Mouse (Mus musculus) frontal cortex, postnatal 14 days (tissue): Measurements from ENCODE around the gene Slc26a9.
A peak's percentile ranks its signal among the peaks of the same experiment; 100 is the strongest.

Experiments used
- DNase-seq, 2 experiments: peaks; one replicate each; pipeline ENCODE4 v3.0.0; 2022; ENCODE audit warnings: low spot score in 2 of 2

The Slc26a9 gene

DNA sequence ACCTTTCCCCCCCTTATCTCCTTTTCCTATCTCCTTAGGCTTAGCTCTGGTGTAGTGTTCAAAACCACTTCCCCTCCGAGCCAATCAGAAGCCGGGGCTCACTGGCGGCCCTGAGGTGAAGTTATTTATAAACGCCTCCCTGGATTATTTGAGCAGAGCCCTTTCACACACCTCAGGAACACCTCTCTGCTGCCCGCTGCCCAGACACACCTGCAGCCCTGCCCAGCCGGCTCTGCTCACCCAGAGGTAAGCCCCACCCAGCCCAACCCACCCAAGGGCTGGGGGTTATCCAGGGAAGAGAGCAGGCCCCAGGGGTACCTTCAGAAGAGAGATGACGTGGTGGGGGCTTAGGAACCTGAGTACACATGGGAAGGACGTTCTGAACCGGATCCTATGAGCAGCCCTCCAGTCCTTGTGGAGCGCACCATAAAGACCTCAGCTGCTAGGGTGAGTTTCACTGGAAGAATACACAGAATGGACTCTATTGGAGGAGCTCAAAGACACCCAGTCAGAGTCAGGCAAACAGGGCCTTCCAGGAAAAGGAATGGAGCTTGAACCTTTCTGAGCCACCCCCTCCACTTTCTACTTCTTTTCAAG is at the start of gene Slc26a9:
Gene Slc26a9 (plus strand): TSS at position 155 of the 597 bp plus-strand sequence.
- no peak for DNase-seq

GRCm38 (mm10) chr1:131695308-131695707 is 48.5 kb upstream of the Slc26a9 start:
- no peak for DNase-seq

DNA sequence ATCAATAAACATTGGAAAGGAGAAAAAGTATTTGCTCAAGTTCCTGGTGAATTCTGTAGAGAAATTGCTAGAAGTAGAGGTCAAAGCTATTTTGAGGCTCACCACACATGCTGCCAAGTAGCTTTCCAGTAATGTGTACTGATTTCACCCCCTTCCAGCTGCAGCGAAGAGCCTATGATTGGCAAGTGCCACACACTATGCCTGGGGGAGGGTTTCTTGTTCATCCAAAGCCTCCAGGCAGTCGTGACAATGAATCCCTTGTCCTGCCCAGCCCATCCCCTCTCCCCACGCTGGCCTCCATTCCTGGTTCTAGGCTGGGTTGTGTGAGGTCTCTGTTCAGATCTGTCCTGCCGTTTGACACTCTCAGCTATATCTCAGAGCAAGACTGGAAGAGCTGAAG is 47.5 kb upstream of the Slc26a9 start:
- DNase-seq = no peak

DNA sequence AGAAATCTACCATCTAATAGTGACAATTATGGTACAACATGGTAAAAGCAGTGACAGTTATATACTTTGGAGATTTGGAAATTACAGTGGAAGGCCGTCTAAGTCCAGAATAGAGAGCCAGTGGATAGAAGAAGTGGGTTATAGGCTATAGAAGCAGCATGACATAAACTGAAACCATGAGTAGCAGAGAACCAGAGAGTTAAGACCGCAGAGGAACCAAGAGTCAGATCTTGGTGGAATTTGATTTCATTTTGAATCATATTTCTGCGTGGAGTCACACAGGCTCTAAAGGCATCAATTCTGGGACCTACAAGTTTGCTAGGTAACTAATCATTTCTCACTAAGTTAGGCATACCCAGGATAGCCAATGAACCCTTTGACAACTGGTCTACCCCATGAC is 45.1 kb upstream of the Slc26a9 start:
- DNase-seq = no peak

- no peak for DNase-seq
Observed at GRCm38 (mm10) chr1:131699642-131700041, 44.2 kb upstream of the Slc26a9 start.

GRCm38 (mm10) chr1:131700447-131700846 is 43.4 kb upstream of the Slc26a9 start:
- DNase-seq = no peak

GRCm38 (mm10) chr1:131701391-131701790 is 42.4 kb upstream of the Slc26a9 start:
- no peak for DNase-seq

- no peak for DNase-seq
Observed at GRCm38 (mm10) chr1:131702094-131702766, 41.6 kb upstream of the Slc26a9 start.

DNA sequence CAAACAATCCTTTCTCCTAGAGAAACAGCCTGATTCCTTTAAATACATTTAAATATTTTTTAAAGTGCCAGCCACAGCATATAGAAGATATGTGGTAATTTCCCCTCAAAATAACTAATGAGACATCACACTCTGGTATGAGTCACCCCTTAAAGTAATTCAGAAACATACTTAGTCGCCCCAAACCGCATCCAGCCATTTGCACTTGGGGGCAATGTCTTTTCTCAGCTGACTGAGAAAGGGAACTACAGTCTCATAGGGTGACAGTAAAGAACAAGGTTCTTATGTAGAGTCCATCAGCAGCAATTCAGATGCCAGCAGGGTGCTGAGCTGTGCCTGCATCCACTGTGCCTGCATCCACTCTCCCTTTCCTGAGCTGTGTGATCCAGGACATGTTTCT is 40.3 kb upstream of the Slc26a9 start:
- DNase-seq = no peak

DNA sequence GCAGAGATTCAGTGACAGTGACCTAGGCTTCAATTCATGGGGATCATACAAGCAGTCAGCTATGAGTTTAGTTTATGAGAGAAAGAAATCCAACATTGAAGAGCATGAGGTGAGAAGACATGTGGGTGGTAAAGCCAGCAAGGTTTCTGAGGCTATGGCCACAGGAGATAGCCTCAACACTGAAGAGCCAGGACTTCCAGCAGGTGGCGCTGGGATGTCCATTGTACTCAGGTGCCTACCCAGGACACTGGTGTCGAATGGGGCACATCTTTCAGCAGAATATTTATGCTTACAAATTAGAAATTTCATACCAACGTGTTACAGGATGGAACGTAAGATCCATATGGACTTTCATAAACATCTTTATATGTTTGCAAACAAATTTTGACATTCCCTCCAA is 35.5 kb upstream of the Slc26a9 start:
- DNase-seq = no peak

DNA sequence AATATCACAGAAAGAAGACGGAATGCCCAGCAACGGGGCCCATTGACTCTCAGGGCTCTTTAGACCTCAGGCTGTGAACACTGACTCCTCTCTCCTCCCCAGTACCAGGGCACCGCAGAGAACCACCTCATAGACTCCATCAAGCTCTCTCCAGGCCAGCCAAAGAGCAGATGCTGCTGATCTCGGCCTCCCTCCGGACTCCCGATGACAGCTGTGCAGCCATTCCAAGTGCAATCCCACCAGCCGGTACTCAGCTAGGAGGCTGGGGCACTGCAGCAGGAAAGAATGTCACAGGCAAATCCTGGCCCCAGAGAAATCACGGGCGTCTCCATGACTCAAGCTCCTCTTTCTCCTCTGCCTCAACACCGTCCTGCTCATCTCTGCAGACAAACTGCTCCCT is 32.3 kb upstream of the Slc26a9 start:
- no peak for DNase-seq

DNA sequence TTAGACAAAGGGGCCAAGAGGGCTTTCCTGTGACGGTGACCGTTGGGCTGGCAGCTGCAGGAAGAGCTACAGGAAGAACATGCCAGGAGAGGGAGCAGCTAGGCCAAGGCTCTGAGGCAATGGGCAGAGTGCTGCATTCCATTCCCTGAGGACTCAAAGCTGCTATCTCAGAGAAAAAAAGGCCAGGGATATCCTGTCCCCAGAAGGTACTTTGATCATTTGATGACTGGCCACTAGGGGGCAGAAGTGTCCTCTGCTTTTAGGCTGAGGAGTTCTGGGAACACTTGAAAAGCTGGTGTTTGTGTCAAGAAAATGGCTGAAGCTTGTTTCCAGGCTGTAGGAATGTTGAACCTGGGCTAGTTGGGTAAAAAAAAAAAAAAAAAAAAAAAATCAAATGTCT is 31.4 kb upstream of the Slc26a9 start:
- peak; percentile 58 to 79 for DNase-seq

DNA sequence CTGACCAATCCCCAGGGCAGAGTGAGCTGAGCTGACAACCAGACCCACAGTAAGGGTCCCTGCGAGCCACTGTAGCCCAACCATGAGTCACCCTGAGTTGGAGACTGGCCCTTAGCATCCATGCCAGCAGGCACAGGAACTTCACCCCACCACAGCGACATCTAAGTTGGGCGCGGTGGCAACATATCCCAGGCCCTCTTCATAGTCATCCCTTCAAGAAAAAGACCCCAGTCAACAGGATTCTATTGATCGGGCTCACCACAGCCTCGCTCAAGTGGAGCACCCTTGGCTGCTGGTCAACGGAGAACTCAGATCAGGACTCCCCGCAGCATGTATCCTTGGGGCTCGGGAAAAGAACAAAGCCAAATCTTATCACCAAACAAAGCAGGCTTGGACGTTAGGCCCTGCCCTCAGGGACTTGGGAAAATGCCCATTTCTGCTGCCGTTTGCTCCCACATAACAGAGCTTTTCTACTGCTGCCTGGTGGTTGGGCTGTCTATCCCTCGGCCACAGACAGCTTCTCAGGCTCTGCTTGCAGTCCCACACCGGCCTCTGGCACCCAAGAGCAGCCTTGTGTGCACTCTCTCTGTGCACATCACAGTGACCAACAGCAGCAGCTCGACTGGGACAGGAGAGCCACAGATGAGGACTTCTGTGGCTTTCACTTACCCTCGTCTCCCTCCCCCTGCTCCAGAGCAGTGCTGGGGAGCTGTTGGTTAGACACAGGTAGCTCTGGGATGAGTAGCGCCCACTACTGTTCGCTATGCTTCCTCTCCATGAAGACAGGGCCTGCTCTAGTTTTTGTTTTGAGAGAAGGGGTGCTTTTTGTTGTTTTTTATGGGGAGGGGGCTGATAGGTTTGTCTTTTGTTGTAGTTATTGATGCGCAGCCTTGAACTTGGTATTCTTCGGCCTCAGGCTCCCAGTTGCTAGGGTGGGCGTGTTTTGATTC is 29.2 kb upstream of the Slc26a9 start:
- no peak for DNase-seq

- DNase-seq = no peak
Observed at GRCm38 (mm10) chr1:131718952-131719694, 24.7 kb upstream of the Slc26a9 start.

DNA sequence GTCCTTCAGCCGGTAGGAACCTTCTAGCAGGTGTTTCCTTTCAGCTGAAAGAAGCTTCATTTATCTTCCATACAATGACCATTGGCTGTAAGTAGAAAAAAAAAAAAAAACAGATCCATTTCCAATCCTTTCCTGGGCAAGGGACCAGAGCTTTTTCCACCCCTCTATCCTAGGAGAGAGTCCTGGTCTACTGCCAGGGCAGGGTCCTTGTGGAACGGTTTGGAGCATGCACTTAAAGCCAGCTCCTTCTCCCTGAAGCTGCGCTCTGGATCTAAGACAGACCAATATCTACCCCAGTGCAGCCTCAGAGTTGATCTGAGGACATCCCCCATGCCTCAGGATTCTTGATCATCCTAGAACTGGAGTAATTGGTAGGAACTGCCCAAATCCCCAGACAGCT is 21.8 kb upstream of the Slc26a9 start:
- DNase-seq = no peak

DNA sequence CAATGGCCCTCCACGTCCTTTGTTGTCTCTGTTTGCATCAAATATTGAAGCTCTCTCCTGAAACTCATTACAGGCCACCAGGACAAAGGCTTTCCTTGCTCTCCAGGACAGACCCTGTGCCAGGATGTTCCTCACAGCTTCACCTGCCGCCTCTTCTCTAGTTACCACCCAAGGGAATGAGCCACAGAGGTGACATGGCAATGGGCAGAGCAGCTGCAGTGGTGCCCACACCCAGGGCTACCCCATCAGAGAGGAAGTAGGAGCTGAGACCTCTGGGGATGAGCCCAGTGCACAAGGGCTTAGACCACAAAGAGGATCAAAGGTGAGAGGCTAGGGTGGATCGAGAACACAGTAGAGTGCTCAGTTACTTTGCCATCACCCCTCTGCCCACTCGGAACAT is 20.3 kb upstream of the Slc26a9 start:
- DNase-seq = no peak

- DNase-seq = no peak
Observed at GRCm38 (mm10) chr1:131726586-131726985, 17.2 kb upstream of the Slc26a9 start.

- DNase-seq = no peak
Observed at GRCm38 (mm10) chr1:131730639-131731437, 13.0 kb upstream of the Slc26a9 start.

DNA sequence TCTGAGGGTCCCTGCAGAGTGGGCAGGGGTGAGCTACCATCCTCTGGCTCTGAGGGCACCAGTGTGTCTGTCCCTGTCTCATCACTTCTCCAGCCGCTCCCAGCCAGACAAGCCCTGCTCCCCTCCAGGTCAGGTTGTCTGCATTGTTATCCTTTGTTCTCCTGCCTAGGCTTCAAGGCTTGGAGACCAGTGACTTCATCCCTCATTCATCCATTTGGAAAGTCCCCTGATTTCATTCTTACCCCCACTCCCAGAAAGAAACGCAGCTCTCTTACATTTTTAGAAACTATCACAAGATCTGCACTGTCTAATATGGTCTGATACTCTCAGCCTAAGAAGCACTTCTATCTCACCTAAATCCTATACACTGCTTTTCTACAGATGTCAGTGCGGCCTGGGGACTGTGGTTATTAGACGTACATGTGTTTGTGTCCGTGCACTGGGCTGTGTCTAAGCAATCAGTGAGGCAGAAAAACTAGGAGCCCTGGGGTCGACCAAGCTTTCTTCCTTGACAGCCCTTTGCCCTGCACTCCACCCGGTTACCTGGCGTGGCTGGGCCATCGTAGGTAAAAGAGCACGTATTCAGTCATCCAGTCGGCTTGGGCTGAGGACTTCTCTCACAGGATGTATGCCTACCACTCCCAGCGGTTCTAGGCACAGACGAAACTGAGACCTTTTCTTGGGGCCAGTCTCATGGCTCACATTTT is 10.2 kb upstream of the Slc26a9 start:
- DNase-seq = no peak

GRCm38 (mm10) chr1:131734657-131735273 is 9.1 kb upstream of the Slc26a9 start:
- no peak for DNase-seq
